Mouse (Mus musculus) embryonic facial prominence, embryonic 14.5 days (tissue): ENCODE results near the gene Diras1. TPM values are rescaled to one million over a fixed set of nuclear protein-coding genes. Genes with fewer than 3 reads are reported as not detected.
A peak's percentile ranks its signal among the peaks of the same experiment; 100 is the strongest.
"Not testable (repeated sequence)": the region's sequence is repeated elsewhere in the genome, so short reads cannot be mapped to it uniquely, and the experiment has no call there.

ENCODE experiments used
- ATAC-seq: fragments of 200-750 bp; cut with Nextera tagmentation; 2 replicates; pipeline ENCODE4 v1.8.0; 2017; ENCODE audit warnings: low read depth, moderate number of reproducible peaks, moderate TSS enrichment
- DNase-seq: peaks from one replicate; pipeline ENCODE4 v3.0.0-alpha.2; 2015; ENCODE audit warnings: low spot score
- H3K27ac ChIP-seq: fragments of 300-500 bp; sonication (generic); replicated peaks from 2 replicates; pipeline ENCODE4 v1.5.1; 2014; ENCODE audit warnings: low read depth, mild to moderate bottlenecking, low read length, moderate library complexity
- H3K27me3 ChIP-seq: fragments of 300-500 bp; sonication (generic); replicated peaks from 2 replicates; pipeline ENCODE4 v1.6.1; 2014; ENCODE audit warnings: low read length; ENCODE audit not compliant: control insufficient read depth, insufficient read depth
- H3K36me3 ChIP-seq: fragments of 300-500 bp; sonication (generic); 2 replicates; pipeline ENCODE4 v1.6.1; 2014; ENCODE audit warnings: low read length, mixed read lengths; ENCODE audit not compliant: control insufficient read depth, insufficient read depth
- H3K4me1 ChIP-seq: fragments of 300-500 bp; sonication (generic); 2 replicates; pipeline ENCODE4 v1.6.1; 2014; ENCODE audit warnings: antibody characterized with exemption, low read length; ENCODE audit not compliant: control insufficient read depth, insufficient read depth
- H3K4me2 ChIP-seq: fragments of 300-500 bp; sonication (generic); 2 replicates; pipeline ENCODE4 v1.6.1; 2014; ENCODE audit warnings: low read depth, mild to moderate bottlenecking, low read length, moderate library complexity, mixed read lengths
- H3K4me3 ChIP-seq: fragments of 300-500 bp; sonication (generic); 2 replicates; pipeline ENCODE4 v1.5.1; 2014; ENCODE audit warnings: low read depth, mild to moderate bottlenecking, low read length
- H3K9ac ChIP-seq: fragments of 300-500 bp; sonication (generic); 2 replicates; pipeline ENCODE4 v1.6.1; 2014; ENCODE audit warnings: low read depth, mild to moderate bottlenecking, low read length, moderate library complexity, mixed read lengths
- H3K9me3 ChIP-seq: fragments of 300-500 bp; sonication (generic); 2 replicates; pipeline ENCODE4 v1.6.1; 2016; ENCODE audit warnings: low read length; ENCODE audit not compliant: control insufficient read depth
- WGBS: fragments of 180-500 bp; shearing (Covaris S2); extraction: QIAGEN DNeasy Blood & Tissue Kit; methylation state at CpG from one replicate; pipeline ENCODE4 v1.1.7; 2014; 5-methylcytosine and 5-hydroxymethylcytosine counted together
- polyA plus RNA-seq: library from polyadenylated mRNA; unstranded; fragments of >200 nt; fragmentation: Nextera tagmentation; extraction: Ambion mirVana; gene quantifications from 2 replicates; pipeline ENCODE4 v1.2.1, GENCODE M21; 2014

Diras1 gene
- polyA plus RNA-seq, 1 experiment from 2014 or later: 0.95 TPM

- WGBS: 86% methylated on average over 6 of the region's 6 CpGs
- H3K36me3 ChIP-seq: no peaks in the 10 kb centered on the region
- peak overlapping the region; percentile 86 for H3K4me3 ChIP-seq
- H3K27ac ChIP-seq: no peak overlapping the region
- H3K9me3 ChIP-seq: no peaks in the 10 kb centered on the region
- peaks cover 14% of the 10 kb centered on the region; the same call in 1 of the 2 replicates for H3K4me1 ChIP-seq
- peak overlapping the region; percentile 94 for H3K4me2 ChIP-seq
- peak overlapping the region; percentile 92; the same call in 1 of the 2 replicates for H3K9ac ChIP-seq
- H3K27me3 ChIP-seq: no peaks in the 10 kb centered on the region
- no peak for DNase-seq
- no peak for ATAC-seq
Measured at GRCm38 (mm10) chr10:81058896-81059295, 33.4 kb upstream of the Diras1 start.

GRCm38 (mm10) chr10:81057406-81058130, 32.1 kb upstream of the Diras1 start:
- peak overlapping the region; percentile 14; the same call in 1 of the 2 replicates for H3K9ac ChIP-seq
- H3K4me3 ChIP-seq: no peak overlapping the region
- no peaks in the 10 kb centered on the region for H3K27me3 ChIP-seq
- no peak overlapping the region for H3K27ac ChIP-seq
- no peak overlapping the region for H3K4me2 ChIP-seq
- H3K9me3 ChIP-seq: no peaks in the 10 kb centered on the region
- 90% methylated on average over 23 of the region's 23 CpGs for WGBS
- peaks cover 14% of the 10 kb centered on the region; the same call in 1 of the 2 replicates for H3K4me1 ChIP-seq
- DNase-seq: no peak
- ATAC-seq: no peak
- 0 out of 2 replicates have a peak, but pooled peaks cover 3% of the 10 kb centered on the region for H3K36me3 ChIP-seq

- not testable (repeated sequence) for H3K27ac ChIP-seq, H3K4me2 ChIP-seq, DNase-seq, H3K9me3 ChIP-seq, ATAC-seq, H3K4me3 ChIP-seq, H3K27me3 ChIP-seq
- Histone ChIP-seq H3K9ac (peak overlapping the region; percentile 34; the same call in 1 of the 2 replicates), H3K4me1 (peaks cover 14% of the 10 kb centered on the region; the same call in 1 of the 2 replicates), H3K36me3 (peaks cover 20% of the 10 kb centered on the region)
- 85% methylated on average over 6 of the region's 11 CpGs for WGBS
Measured at GRCm38 (mm10) chr10:81055802-81056340, 30.4 kb upstream of the Diras1 start.

GRCm38 (mm10) chr10:81055169-81055568, 29.7 kb upstream of the Diras1 start:
- Histone ChIP-seq H3K27ac (no peak overlapping the region), H3K4me1 (peaks cover 14% of the 10 kb centered on the region; the same call in 1 of the 2 replicates), H3K9ac (no peak overlapping the region), H3K36me3 (peaks cover 27% of the 10 kb centered on the region), H3K9me3 (no peaks in the 10 kb centered on the region), H3K4me2 (no peak overlapping the region), H3K4me3 (no peak overlapping the region), H3K27me3 (no peaks in the 10 kb centered on the region)
- DNase-seq: no peak
- ATAC-seq: no peak
- 70% methylated on average over 5 of the region's 6 CpGs for WGBS

GRCm38 (mm10) chr10:81052577-81052976, 27.1 kb upstream of the Diras1 start:
- DNase-seq: no peak
- Histone ChIP-seq H3K36me3 (peaks cover 53% of the 10 kb centered on the region), H3K4me3 (no peak overlapping the region), H3K4me1 (no peaks in the 10 kb centered on the region), H3K27me3 (no peaks in the 10 kb centered on the region), H3K9ac (no peak overlapping the region), H3K4me2 (no peak overlapping the region), H3K27ac (no peak overlapping the region), H3K9me3 (no peaks in the 10 kb centered on the region)
- WGBS: 94% methylated on average over 5 of the region's 5 CpGs
- no peak for ATAC-seq

- Histone ChIP-seq H3K9me3 (no peaks in the 10 kb centered on the region), H3K36me3 (peaks cover 67% of the 10 kb centered on the region), H3K27me3 (no peaks in the 10 kb centered on the region), H3K9ac (no peak overlapping the region), H3K27ac (no peak overlapping the region), H3K4me1 (no peaks in the 10 kb centered on the region), H3K4me3 (no peak overlapping the region), H3K4me2 (no peak overlapping the region)
- DNase-seq (no peak), ATAC-seq (no peak)
- 95% methylated on average over 6 of the region's 6 CpGs for WGBS
Measured at GRCm38 (mm10) chr10:81051133-81051532, 25.7 kb upstream of the Diras1 start.

- DNase-seq (no peak), ATAC-seq (no peak)
- H3K4me1 ChIP-seq: no peaks in the 10 kb centered on the region
- no peak overlapping the region for H3K27ac ChIP-seq
- H3K36me3 ChIP-seq: peaks cover 72% of the 10 kb centered on the region
- H3K27me3 ChIP-seq: no peaks in the 10 kb centered on the region
- H3K9me3 ChIP-seq: no peaks in the 10 kb centered on the region
- H3K4me2 ChIP-seq: no peak overlapping the region
- H3K4me3 ChIP-seq: no peak overlapping the region
- H3K9ac ChIP-seq: 0 out of 2 replicates have a peak overlapping the region, but pooled peaks have one; percentile 14
- WGBS: 93% methylated on average over 4 of the region's 4 CpGs
Measured at GRCm38 (mm10) chr10:81050645-81051044, 25.2 kb upstream of the Diras1 start.

GRCm38 (mm10) chr10:81045246-81045645, 19.8 kb upstream of the Diras1 start:
- not testable (repeated sequence) for H3K4me2 ChIP-seq, ATAC-seq, H3K9ac ChIP-seq, H3K4me1 ChIP-seq, H3K4me3 ChIP-seq, H3K9me3 ChIP-seq, DNase-seq, H3K27me3 ChIP-seq, H3K27ac ChIP-seq
- peaks cover 80% of the 10 kb centered on the region for H3K36me3 ChIP-seq
- WGBS: 94% methylated on average over 13 of the region's 14 CpGs
